Mouse (Mus musculus) brain, adult 2 months (tissue): ENCODE measurements around the gene Il21.

Source experiments
- DNase-seq: peaks from one replicate; pipeline ENCODE4 v3.0.0; 2011; ENCODE audit warnings: low read depth, low spot score

The Il21 gene

DNA sequence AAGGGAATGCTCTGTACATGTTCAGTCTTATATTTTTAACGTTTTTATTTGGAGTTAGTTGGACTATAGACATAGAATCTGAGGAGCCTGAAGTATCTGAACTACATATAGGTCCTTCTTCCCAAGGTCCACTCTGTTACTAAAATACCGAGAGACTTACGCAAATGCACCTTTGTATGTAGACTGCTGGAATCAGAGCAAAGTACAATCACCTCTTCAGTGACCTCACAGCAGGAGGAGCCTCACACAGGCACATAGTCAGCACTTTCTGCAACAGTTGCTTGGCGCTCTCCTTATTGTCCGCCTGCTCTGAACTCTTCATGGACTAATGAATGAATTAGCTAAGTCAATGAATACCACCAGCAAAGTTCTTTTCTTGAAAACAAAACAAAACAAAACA, 34.1 kb downstream of the Il21 start:
- DNase-seq = no peak

DNA sequence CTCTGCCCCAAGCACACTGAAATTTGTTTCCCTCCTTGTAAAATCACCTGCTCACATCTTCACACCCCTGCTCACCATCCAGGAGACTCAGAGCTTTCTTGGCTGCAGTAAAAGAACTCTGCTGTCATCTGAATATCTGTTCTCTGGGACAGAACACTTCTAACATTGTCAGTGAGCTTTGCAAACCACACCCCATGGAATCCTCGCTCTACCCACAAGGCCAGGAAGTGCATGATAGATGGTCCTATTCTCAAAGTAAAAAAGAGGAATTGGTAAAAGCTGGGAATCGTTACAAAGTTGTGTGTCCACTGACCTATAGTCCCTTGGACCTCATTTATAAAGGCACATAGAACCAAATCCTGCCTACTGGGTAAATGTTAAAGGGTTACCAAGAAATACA, 40.5 kb downstream of the Il21 start:
- no peak for DNase-seq

DNA sequence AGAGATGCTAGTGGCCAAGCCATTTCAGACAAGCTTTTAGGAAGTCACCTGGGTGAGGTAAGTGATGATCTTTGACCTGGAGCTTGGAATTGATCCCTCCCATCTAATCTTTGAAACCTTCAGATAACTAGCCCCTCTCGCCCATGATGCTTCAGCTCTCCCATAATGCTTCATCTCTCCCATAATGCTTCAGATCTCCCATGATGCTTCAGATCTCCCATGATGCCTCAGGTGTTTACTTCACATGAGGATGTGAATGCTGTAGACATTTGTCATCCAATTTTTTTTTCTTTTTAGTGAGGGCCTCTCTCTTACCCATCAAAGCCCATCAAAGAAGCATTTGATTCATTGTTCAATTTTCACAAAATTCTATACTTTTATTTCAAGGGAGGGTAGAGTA, 46.9 kb downstream of the Il21 start:
- no peak for DNase-seq

DNA sequence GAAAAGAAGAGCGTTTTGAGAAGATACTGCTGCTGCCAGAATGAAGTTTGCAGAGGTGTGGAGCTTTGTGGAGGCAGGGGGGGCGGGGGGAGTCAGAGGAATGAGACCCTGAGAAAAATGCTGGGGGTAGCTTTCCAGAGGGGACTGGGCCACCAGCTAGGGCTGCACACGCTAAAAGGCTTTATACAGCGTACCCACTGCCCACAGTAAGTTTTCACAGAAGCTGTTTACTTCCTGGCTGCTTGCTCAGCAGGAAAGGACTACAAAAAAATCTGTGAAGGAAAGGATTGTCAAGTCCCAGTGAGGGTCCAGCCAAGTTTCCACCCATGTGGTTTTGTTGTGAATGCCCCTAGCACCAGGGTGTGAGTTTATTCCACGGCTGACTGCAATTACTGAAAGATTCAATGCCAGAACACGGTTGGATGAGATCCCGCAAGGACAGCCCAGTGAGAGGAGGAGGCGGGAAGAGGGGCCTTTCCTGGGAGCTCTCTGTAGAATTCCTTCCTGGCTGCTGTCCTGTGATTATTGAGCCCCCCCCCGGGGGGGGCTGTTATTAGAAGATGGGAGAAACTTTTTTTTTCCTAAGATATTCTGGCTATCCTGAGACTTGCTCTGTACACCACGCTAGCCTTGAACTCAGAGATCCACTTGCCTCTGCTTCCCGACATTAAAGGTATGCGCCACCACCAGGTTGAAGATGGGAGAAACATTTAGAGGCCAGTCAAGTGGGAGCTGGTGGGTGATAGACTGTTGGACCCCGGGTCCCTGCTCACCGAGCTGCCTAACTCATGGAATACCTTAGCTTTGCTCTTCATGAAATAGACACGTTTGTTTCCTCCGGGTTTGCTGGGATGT, 49.8 kb downstream of the Il21 start:
- DNase-seq = peak; percentile 33

DNA sequence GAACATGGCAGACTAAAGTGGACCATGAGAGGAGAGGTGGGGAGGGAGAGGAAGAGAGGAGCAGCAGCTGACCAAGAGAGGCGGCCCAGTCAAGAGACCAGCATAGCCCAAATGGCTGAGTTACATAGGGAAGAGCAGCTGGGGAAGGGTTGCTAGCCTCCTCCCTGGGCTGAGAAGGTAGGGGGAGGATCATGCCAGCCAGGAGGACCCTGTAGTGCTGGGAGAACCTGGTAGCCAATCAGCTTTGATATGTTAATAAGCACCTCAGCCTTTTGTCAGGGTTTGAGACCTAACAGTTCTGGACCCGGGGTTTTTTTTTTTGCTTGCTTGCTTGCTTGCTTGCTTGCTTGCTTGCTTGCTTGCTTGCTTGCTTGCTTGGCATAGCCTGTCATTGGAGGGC, 51.4 kb downstream of the Il21 start:
- DNase-seq = no peak

DNA sequence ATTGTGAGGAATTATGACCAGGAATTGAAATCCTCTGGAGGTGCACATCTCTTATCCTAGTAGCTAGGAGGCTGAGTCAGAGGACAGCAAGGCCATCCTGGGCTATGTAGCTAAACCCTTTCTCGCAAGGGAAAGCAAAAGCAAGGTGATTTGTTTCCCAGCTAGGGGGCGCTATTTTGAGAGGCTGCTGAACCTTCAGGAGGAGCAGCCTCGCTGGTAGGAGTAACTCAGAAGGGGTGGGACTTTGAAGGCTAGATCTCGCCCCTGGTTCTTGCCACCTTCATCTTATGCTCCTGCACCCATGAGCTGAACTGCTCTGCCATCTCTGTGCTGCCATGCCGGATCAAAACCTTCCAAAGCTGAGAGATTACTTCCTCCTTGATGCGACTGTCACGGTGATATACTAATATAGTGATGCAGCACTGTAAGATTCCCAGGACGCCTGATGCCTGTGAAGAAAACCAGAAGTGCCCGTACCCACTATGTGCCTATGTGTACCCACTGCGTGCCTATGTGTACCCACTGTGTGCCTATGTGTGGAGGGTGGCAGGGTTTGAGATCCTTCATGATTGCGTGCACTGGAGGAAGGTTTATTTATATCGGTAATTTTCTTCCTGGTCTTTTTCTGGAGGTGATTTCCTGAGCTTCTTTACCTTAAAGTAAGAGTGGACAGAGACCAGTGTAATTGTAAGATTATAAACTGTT, 52.2 kb downstream of the Il21 start:
- DNase-seq = no peak

DNA sequence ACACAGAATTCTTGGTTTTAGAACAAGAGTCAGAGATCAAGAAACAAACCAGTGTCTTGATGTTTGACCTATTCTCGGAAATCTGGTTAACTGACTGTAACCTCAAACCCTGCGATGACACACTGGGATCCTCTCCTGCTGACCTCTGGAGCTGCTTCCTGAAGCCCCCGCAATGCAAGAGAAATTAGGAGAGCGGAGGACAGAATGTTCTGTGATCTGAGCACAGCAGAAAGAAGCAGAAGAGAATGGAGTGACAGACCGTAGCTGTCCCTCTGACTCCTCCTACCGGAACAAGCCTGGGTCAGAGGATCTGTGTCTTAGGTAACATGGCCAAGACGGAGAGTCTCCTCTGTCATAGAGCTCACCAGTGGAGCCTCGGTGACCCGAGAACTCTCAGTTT, 53.0 kb downstream of the Il21 start:
- no peak for DNase-seq

DNA sequence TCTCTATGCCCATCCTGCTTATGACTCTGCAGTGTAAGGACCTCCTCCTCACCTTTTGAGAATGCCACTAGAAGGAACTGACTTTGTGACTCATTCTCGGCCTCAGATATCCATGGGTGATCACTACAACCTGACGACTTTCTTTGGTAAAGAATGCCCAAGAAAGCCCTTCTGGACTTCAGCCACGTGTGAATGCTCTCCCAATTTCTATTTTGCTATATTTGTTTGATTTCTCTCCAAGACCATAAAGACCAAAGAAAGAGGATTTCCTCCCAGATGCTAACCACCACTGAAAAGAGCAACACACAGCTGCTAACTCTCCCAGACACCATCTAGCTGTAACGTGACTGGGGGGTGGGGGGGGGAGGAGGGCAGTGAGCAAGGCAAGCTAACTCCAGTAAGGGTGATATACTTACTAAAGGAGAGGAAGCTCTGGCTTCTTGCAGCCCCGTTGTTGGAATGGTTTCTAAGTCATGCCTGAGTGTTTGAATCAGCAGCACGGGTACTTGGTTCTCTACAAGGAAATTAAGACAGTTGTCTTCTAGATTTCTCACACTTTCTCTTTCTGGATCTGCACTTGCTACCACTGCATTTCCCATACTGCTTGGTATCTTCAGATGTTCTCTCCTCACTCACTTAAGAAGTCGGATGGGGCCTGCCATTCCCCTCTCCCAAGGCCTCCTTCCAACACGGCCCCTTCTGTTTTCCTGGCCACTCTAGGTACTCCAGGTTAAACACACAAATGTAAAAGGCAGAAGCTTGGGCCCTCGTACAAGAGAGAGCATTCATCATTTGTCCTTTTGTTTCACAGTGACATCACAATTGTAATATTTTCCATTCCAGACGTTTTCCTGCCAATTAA, 57.5 kb downstream of the Il21 start:
- no peak for DNase-seq

DNA sequence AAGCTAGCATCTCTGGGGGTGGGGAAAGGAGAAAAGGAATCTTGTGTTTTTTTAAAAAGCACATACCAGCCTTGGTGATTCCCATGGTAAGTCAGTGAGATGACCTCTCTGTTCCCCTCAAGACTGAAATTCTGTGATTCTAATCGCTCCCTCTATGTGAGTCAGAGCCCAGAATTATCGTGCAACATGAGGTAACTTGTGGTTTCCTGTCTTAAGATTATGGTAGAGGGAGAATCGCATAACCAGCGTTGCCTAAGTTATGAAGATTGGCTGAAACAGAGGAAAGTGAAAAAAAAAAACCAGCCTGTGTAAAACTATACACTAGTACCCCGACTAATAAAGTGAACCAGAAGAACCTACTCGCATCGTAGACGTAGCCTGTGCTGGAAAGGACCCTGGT, 59.2 kb downstream of the Il21 start:
- DNase-seq = no peak
